Mouse (Mus musculus) MEL (cell line): ENCODE measurements around the gene Gpr137. TPM values are rescaled to one million over a fixed set of nuclear protein-coding genes. Genes with fewer than 3 reads are reported as not detected.

Experiments used
- DNase-seq: peaks from one replicate; pipeline ENCODE4 v3.0.0; 2011; ENCODE audit warnings: low read depth, low spot score
- H3K27ac ChIP-seq: 2 replicates; pipeline ENCODE4 v1.5.1; 2012; ENCODE audit warnings: low read depth, mild to moderate bottlenecking, control low read depth, low read length, moderate library complexity; ENCODE audit not compliant: control insufficient read depth
- H3K27me3 ChIP-seq, 2 experiments: fragments of 150-350 bp in 1 of 2; sonication (generic) in 1 of 2; 2 replicates each; pipeline ENCODE4 v1.6.1; 2012; ENCODE audit warnings: low read length in 2 of 2, mild to moderate bottlenecking in 2 of 2, improper control_type of control experiment in 1 of 2, moderate library complexity in 1 of 2; ENCODE audit not compliant: insufficient read depth in 2 of 2, control insufficient read depth in 1 of 2
- H3K36me3 ChIP-seq, 2 experiments: 2 replicates each; pipeline ENCODE4 v1.6.1; 2012 to 2014; ENCODE audit warnings: low read length in 2 of 2, improper control_type of control experiment in 1 of 2, inconsistent platforms in 1 of 2, mild to moderate bottlenecking in 1 of 2; ENCODE audit not compliant: insufficient read depth in 2 of 2, control insufficient read depth in 1 of 2
- H3K4me1 ChIP-seq, 2 experiments: fragments of 150-350 bp in 1 of 2; sonication (generic) in 1 of 2; 2 replicates each; pipeline ENCODE4 v1.6.1; 2012; ENCODE audit warnings: low read length in 2 of 2, improper control_type of control experiment in 1 of 2, mild to moderate bottlenecking in 1 of 2; ENCODE audit not compliant: insufficient read depth in 2 of 2, control insufficient read depth in 1 of 2
- H3K4me3 ChIP-seq, 2 experiments: fragments of 150-350 bp in 1 of 2; sonication (generic) in 1 of 2; 2 replicates each; pipeline ENCODE4 v1.5.1; 2012; ENCODE audit warnings: low read depth in 2 of 2, low read length in 2 of 2, mild to moderate bottlenecking in 2 of 2, moderate library complexity in 2 of 2, control low read depth in 1 of 2, improper control_type of control experiment in 1 of 2; ENCODE audit not compliant: control insufficient read depth in 1 of 2, insufficient read depth in 1 of 2
- H3K79me2 ChIP-seq: 2 replicates; pipeline ENCODE4 v1.6.1; 2012; ENCODE audit warnings: mild to moderate bottlenecking, low read length, moderate library complexity; ENCODE audit not compliant: control insufficient read depth, poor library complexity, insufficient read depth
- H3K9ac ChIP-seq: 2 replicates; pipeline ENCODE4 v1.6.1; 2012; ENCODE audit warnings: low read depth, mild to moderate bottlenecking, control low read depth, low read length, moderate library complexity; ENCODE audit not compliant: control insufficient read depth, poor library complexity, severe bottlenecking
- H3K9me3 ChIP-seq: fragments of 150-350 bp; sonication (generic); replicated peaks from 2 replicates; pipeline ENCODE4 v1.6.1; 2012; ENCODE audit warnings: mild to moderate bottlenecking, low read length, improper control_type of control experiment, moderate library complexity; ENCODE audit not compliant: insufficient read depth
- CHD2 ChIP-seq: IDR thresholded peaks from 2 replicates; pipeline ENCODE4 v1.6.1; 2011; ENCODE audit warnings: low read length, improper control_type of control experiment
- CTCF ChIP-seq, 3 experiments: IDR thresholded peaks in 2 of 3; conservative IDR thresholded peaks in 1 of 3; 2 replicates each; pipeline ENCODE4 v1.5.1; 2011 to 2012; ENCODE audit warnings: low read length in 3 of 3, low read depth in 2 of 3, mild to moderate bottlenecking in 2 of 3, improper control_type of control experiment in 1 of 3, inconsistent platforms in 1 of 3, mixed read lengths in 1 of 3, moderate library complexity in 1 of 3; ENCODE audit not compliant: control insufficient read depth in 1 of 3, insufficient read depth in 1 of 3, poor library complexity in 1 of 3, severe bottlenecking in 1 of 3
- E2F4 ChIP-seq: IDR thresholded peaks from 2 replicates; pipeline ENCODE4 v1.6.1; 2011; ENCODE audit warnings: low read depth, low read length, improper control_type of control experiment, borderline replicate concordance
- EP300 ChIP-seq, 2 experiments: IDR thresholded peaks; 2 replicates each; pipeline ENCODE4 v1.6.1; 2011; ENCODE audit warnings: improper control_type of control experiment in 2 of 2, low read length in 2 of 2, low read depth in 1 of 2, mild to moderate bottlenecking in 1 of 2
- ETS1 ChIP-seq: IDR thresholded peaks from 2 replicates; pipeline ENCODE4 v1.6.1; 2012; ENCODE audit warnings: low read depth, mild to moderate bottlenecking, inconsistent platforms, low read length, improper control_type of control experiment, moderate library complexity
- HCFC1 ChIP-seq: IDR thresholded peaks from 2 replicates; pipeline ENCODE4 v1.6.1; 2012; ENCODE audit warnings: low read depth, mild to moderate bottlenecking, inconsistent platforms, low read length, improper control_type of control experiment, moderate library complexity
- MAZ ChIP-seq: IDR thresholded peaks from 2 replicates; pipeline ENCODE4 v1.6.1; 2012; ENCODE audit warnings: low read depth, mild to moderate bottlenecking, inconsistent platforms, low read length, improper control_type of control experiment
- MXI1 ChIP-seq: IDR thresholded peaks from 2 replicates; pipeline ENCODE4 v1.6.1; 2011; ENCODE audit warnings: mild to moderate bottlenecking, low read depth, low read length, improper control_type of control experiment
- MYC ChIP-seq: IDR thresholded peaks from 2 replicates; pipeline ENCODE4 v1.6.1; 2011; ENCODE audit warnings: low read depth, mild to moderate bottlenecking, low read length, improper control_type of control experiment, moderate library complexity
- NELFE ChIP-seq: IDR thresholded peaks from 2 replicates; pipeline ENCODE4 v1.6.1; 2011; ENCODE audit warnings: low read depth, low read length, improper control_type of control experiment
- NRF1 ChIP-seq: IDR thresholded peaks from 2 replicates; pipeline ENCODE4 v1.6.1; 2014; ENCODE audit warnings: low read depth, mild to moderate bottlenecking, inconsistent platforms, low read length, improper control_type of control experiment, moderate library complexity; ENCODE audit not compliant: poor library complexity, insufficient read depth, severe bottlenecking
- POLR2A ChIP-seq, 2 experiments: IDR thresholded peaks; 2 replicates each; pipeline ENCODE4 v1.6.1; 2011 to 2012; ENCODE audit warnings: low read length in 2 of 2, mild to moderate bottlenecking in 2 of 2, control low read depth in 1 of 2, improper control_type of control experiment in 1 of 2, low read depth in 1 of 2, moderate library complexity in 1 of 2; ENCODE audit not compliant: control insufficient read depth in 1 of 2, insufficient read depth in 1 of 2, poor library complexity in 1 of 2
- POLR2AphosphoS2 ChIP-seq: IDR thresholded peaks from 2 replicates; pipeline ENCODE4 v1.6.1; 2011; ENCODE audit warnings: low read length, improper control_type of control experiment
- POLR2AphosphoS5 ChIP-seq: IDR thresholded peaks from 2 replicates; pipeline ENCODE4 v1.6.1; 2012; ENCODE audit warnings: low read depth, borderline replicate concordance, mild to moderate bottlenecking, inconsistent platforms, low read length, moderate library complexity, mixed read lengths
- RCOR1 ChIP-seq: IDR thresholded peaks from 2 replicates; pipeline ENCODE4 v1.6.1; 2012; ENCODE audit warnings: low read depth, mild to moderate bottlenecking, inconsistent platforms, low read length, improper control_type of control experiment
- SIN3A ChIP-seq: IDR thresholded peaks from 2 replicates; pipeline ENCODE4 v1.6.1; 2012; ENCODE audit warnings: low read length, improper control_type of control experiment, inconsistent platforms
- TAL1 ChIP-seq: IDR thresholded peaks from 2 replicates; pipeline ENCODE4 v1.6.1; 2012; ENCODE audit warnings: mild to moderate bottlenecking, inconsistent platforms, low read length, moderate library complexity, mixed read lengths
- TBP ChIP-seq: IDR thresholded peaks from 2 replicates; pipeline ENCODE4 v1.8.0; 2011; ENCODE audit warnings: low read depth, low read length, improper control_type of control experiment
- USF1 ChIP-seq: IDR thresholded peaks from 2 replicates; pipeline ENCODE4 v1.6.1; 2014; ENCODE audit warnings: low read depth, mild to moderate bottlenecking, inconsistent platforms, low read length, improper control_type of control experiment, moderate library complexity
- ZKSCAN1 ChIP-seq: IDR thresholded peaks from 2 replicates; pipeline ENCODE4 v1.6.1; 2012; ENCODE audit warnings: low read depth, mild to moderate bottlenecking, inconsistent platforms, low read length, improper control_type of control experiment, moderate library complexity
- polyA plus RNA-seq, 2 experiments: library from polyadenylated mRNA; stranded (reverse) in 1 of 2; unstranded in 1 of 2; fragments of >175 nt in 1 of 2; fragments of >200 nt in 1 of 2; gene quantifications; 2 replicates each; pipeline versions ENCODE4 v1.2.1 to v1.2.4; 2012; ENCODE audit warnings: low replicate concordance in 2 of 2, low read depth in 1 of 2; ENCODE audit not compliant: insufficient read length in 2 of 2, insufficient read depth in 1 of 2, missing spikeins in 1 of 2
- total RNA-seq: library from RNA; depleted of rRNA; stranded (reverse); fragments of 300-350 nt; gene quantifications from 2 replicates; pipeline ENCODE4 v1.2.3, GENCODE M21; 2012

Gene Gpr137
- total and polyA plus RNA-seq, 3 experiments, result 27.1 to 35.3 TPM; not detected in 1

- TF ChIP-seq CTCF (IDR thresholded peaks at IDR 0.05 in 2 of 3, conservative IDR thresholded peaks at IDR 0.05 in 1 of 3; ENCODE audit: control insufficient read depth in 1 of 3, insufficient read depth in 1 of 3, low read depth in 2 of 3, low read length in 3 of 3, poor library complexity in 1 of 3, severe bottlenecking in 1 of 3), result no peak
These were observed 35.7 kb upstream of the Gpr137 start (continued) for GRCm38 (mm10) chr19:6977759-6978638.

- Histone ChIP-seq H3K4me1 (peaks cover 2 to 36% of the 10 kb centered on the region in 2 experiments), H3K27me3 (no peaks in the 10 kb centered on the region), H3K4me3 (peak within 1 kb of the TSS; percentile 76 to 92), H3K79me2 (peaks cover 36% of the 10 kb centered on the region), H3K27ac (peak within 1 kb of the TSS; percentile 66)
- DNase-seq, result peak; percentile 72
- TF ChIP-seq HCFC1 (0 out of 2 replicates have a peak, but pooled peaks have one; percentile 17), POLR2A (IDR thresholded peaks at IDR 0.05; ENCODE audit: control insufficient read depth in 1 of 2, insufficient read depth in 1 of 2, low read depth in 1 of 2, low read length in 2 of 2, poor library complexity in 1 of 2) (peak in 1 of 2 experiments; percentile 28; a peak in 1 of 4 replicates), RCOR1 (no peak), CTCF (IDR thresholded peaks at IDR 0.05 in 2 of 3, conservative IDR thresholded peaks at IDR 0.05 in 1 of 3; ENCODE audit: control insufficient read depth in 1 of 3, insufficient read depth in 1 of 3, low read depth in 2 of 3, low read length in 3 of 3, poor library complexity in 1 of 3, severe bottlenecking in 1 of 3) (peak in 2 of 3 experiments; percentile 9 to 20; a peak in 3 of 6 replicates), E2F4 (no peak), NELFE (peak; percentile 27), MXI1 (peak; percentile 67), SIN3A (peak; percentile 17; the same call in 1 of the 2 replicates)
- TF ChIP-seq, all 39 proteins: peak for 6
- H3K9ac ChIP-seq, result peak within 1 kb of the TSS; percentile 77
- H3K36me3 ChIP-seq, result peaks cover 0 to 23% of the 10 kb centered on the region in 2 experiments; a peak in 2 of 4 replicates
- no peaks in the 10 kb centered on the region for H3K9me3 ChIP-seq
These were observed 33.5 kb upstream of the Gpr137 start, which contains the start of gene Plcb3 for GRCm38 (mm10) chr19:6975537-6976521. Gene Plcb3 (minus strand): TSS chr19:6976470.

GRCm38 (mm10) chr19:6974211-6975205, 32.2 kb upstream of the Gpr137 start, which contains the start of gene Ppp1r14b:
Gene Ppp1r14b (plus strand): TSS chr19:6974968.
- Histone ChIP-seq H3K27me3 (no peaks in the 10 kb centered on the region), H3K9ac (peak within 1 kb of the TSS; percentile 87), H3K4me1 (peaks cover 2 to 47% of the 10 kb centered on the region in 2 experiments), H3K79me2 (peaks cover 33% of the 10 kb centered on the region), H3K36me3 (peaks cover 0 to 30% of the 10 kb centered on the region in 2 experiments; a peak in 2 of 4 replicates), H3K9me3 (no peaks in the 10 kb centered on the region), H3K27ac (peak within 1 kb of the TSS; percentile 94), H3K4me3 (peak within 1 kb of the TSS; percentile 76 to 92)
- DNase-seq, result peak; percentile 96
- TF ChIP-seq POLR2AphosphoS2 (peak; percentile 41; the same call in 1 of the 2 replicates), ETS1 (peak; percentile 45; the same call in 1 of the 2 replicates), EP300 (IDR thresholded peaks at IDR 0.05; ENCODE audit: low read depth in 1 of 2, low read length in 2 of 2) (no peak), TBP (no peak), CHD2 (no peak), USF1 (peak; percentile 86), POLR2AphosphoS5 (no peak), MYC (peak; percentile 95), MAZ (peak; percentile 80; the same call in 1 of the 2 replicates), TAL1 (no peak), HCFC1 (peak; percentile 93), ZKSCAN1 (no peak), POLR2A (IDR thresholded peaks at IDR 0.05; ENCODE audit: control insufficient read depth in 1 of 2, insufficient read depth in 1 of 2, low read depth in 1 of 2, low read length in 2 of 2, poor library complexity in 1 of 2) (peak in 1 of 2 experiments; percentile 66; a peak in 2 of 4 replicates), NRF1 (0 out of 2 replicates have a peak, but pooled peaks have one; percentile 34)
